Mouse (Mus musculus) embryonic fibroblast, embryonic 13.5 days (primary cell): ENCODE data around the gene Yju2.

Experiments
- CTCF ChIP-seq: IDR thresholded peaks from 2 replicates; pipeline ENCODE4 v1.5.1; 2011; ENCODE audit warnings: mild to moderate bottlenecking, control low read depth, low read length, moderate library complexity, borderline replicate concordance; ENCODE audit not compliant: insufficient read depth
- POLR2A ChIP-seq: IDR thresholded peaks from 2 replicates; pipeline ENCODE4 v1.6.1; 2011; ENCODE audit warnings: low read depth, mild to moderate bottlenecking, control low read depth, low read length, moderate library complexity

GRCm38 (mm10) chr17:55950601-55951000, 8.3 kb upstream of the Yju2 start:
- TF ChIP-seq POLR2A (no peak), CTCF (no peak)
